Mouse (Mus musculus): ENCODE results near the gene Olfr564.

Gene Olfr564

GRCm38 (mm10) chr7:102803180-102803579, at the start of gene Olfr564:
TSS of gene Olfr564 (plus strand) at chr7:102803480.
- DNase-seq (ENCODE audit: low read depth, low spot score): no peak

GRCm38 (mm10) chr7:102759266-102759665, 44.0 kb upstream of the Olfr564 start, which contains the start of the genes Olfr560 and Olfr78:
TSS of gene Olfr560 (minus strand) at chr7:102759366.
TSS of gene Olfr78 (minus strand) at chr7:102759471.
- DNase-seq (ENCODE audit: low read depth, low spot score): no peak

GRCm38 (mm10) chr7:102770921-102771320, 32.4 kb upstream of the Olfr564 start, which contains the start of gene Olfr561:
TSS of gene Olfr561 (plus strand) at chr7:102771221.
- no peak for DNase-seq (ENCODE audit: low read depth, low spot score)

Measured in c-Kit-negative CD71-positive TER-119-positive erythroid progenitor cells, embryonic 14.5 days (primary cell).